Mouse (Mus musculus) liver, embryonic 13.5 days (tissue): ENCODE measurements around the gene Irf2bp1. TPM values are rescaled to one million over a fixed set of nuclear protein-coding genes. Genes with fewer than 3 reads are reported as not detected.

ENCODE experiments used
- ATAC-seq: fragments of 200-750 bp; cut with Nextera tagmentation; 2 replicates; pipeline ENCODE4 v1.8.0; 2017; ENCODE audit warnings: low read depth, mild to moderate bottlenecking, moderate number of reproducible peaks, moderate library complexity
- DNase-seq: peaks from one replicate; pipeline ENCODE4 v3.0.0; 2022
- H3K27ac ChIP-seq: fragments of 300-500 bp; sonication (generic); 2 replicates; pipeline ENCODE4 v1.5.1; 2015; ENCODE audit warnings: moderate library complexity, mild to moderate bottlenecking, inconsistent platforms
- H3K27me3 ChIP-seq: fragments of 300-500 bp; sonication (generic); 2 replicates; pipeline ENCODE4 v1.6.1; 2015; ENCODE audit warnings: mild to moderate bottlenecking, inconsistent platforms
- H3K36me3 ChIP-seq: fragments of 300-500 bp; sonication (generic); 2 replicates; pipeline ENCODE4 v1.6.1; 2015; ENCODE audit warnings: mild to moderate bottlenecking, inconsistent platforms
- H3K4me1 ChIP-seq: fragments of 300-500 bp; sonication (generic); replicated peaks from 2 replicates; pipeline ENCODE4 v1.6.1; 2015; ENCODE audit warnings: inconsistent platforms
- H3K4me2 ChIP-seq: fragments of 300-500 bp; sonication (generic); 2 replicates; pipeline ENCODE4 v1.6.1; 2015; ENCODE audit warnings: inconsistent platforms, mild to moderate bottlenecking, moderate library complexity
- H3K4me3 ChIP-seq: fragments of 300-500 bp; sonication (generic); replicated peaks from 2 replicates; pipeline ENCODE4 v1.5.1; 2015; ENCODE audit warnings: mild to moderate bottlenecking, inconsistent platforms
- H3K9ac ChIP-seq: fragments of 300-500 bp; sonication (generic); 2 replicates; pipeline ENCODE4 v1.6.1; 2015; ENCODE audit warnings: mild to moderate bottlenecking, inconsistent platforms
- H3K9me3 ChIP-seq: fragments of 300-500 bp; sonication (generic); replicated peaks from 2 replicates; pipeline ENCODE4 v1.6.1; 2016; ENCODE audit warnings: inconsistent platforms
- WGBS: fragments of 180-500 bp; shearing (Covaris S2); methylation state at CpG from one replicate; pipeline ENCODE4 v1.1.7; 2015; ENCODE audit not compliant: insufficient replicate concordance; 5-methylcytosine and 5-hydroxymethylcytosine counted together
- polyA plus RNA-seq: library from polyadenylated mRNA; unstranded; fragments of >200 nt; fragmentation: Nextera tagmentation; extraction: Ambion mirVana; gene quantifications from 2 replicates; pipeline ENCODE4 v1.2.1, GENCODE M21; 2015

The Irf2bp1 gene
- polyA plus RNA-seq, 1 experiment from 2014 or later = 9.3 TPM

DNA sequence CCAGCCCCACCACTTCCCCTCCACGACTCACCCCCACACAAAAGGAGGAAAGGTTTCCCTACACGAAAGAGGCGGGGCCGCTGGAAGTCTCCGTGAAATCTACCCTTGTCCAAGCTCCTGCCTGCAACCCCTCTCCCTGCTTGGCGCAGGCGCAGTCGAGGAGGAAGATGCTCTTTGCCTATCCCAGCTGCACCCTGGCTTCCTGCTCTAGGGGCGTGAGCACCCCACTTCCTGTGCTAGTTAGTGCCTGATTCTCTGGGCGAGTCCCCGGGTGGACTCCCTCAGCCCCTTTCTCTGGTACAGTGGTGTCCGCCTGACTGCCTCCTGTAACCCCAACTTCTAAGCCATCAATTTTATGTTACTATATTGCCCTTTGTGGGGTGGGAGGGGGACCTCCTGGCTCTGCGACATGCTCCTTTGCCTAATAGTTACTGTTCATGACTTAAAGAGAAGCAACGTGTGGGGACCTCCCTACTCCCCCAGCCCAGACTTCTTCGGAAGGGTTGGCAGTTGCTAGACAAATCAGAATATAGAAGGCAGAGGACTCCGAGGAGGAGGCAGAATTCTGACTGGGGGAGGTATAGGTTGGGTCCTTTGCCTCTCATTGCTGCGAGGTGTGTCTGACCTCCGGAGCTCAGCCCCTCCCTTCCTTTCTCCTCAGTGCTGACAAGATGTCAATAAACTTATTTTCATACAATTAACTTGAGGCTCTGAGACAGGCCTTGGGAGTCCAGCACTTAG lies 2.6 kb upstream of the Irf2bp1 start:
- peaks cover 16% of the 10 kb centered on the region for H3K36me3 ChIP-seq
- H3K27ac ChIP-seq = peak overlapping the region; percentile 91
- H3K4me3 ChIP-seq = peak overlapping the region; percentile 58
- 18% methylated on average over 18 of the region's 18 CpGs for WGBS
- H3K4me1 ChIP-seq = peaks cover 54% of the 10 kb centered on the region
- DNase-seq = peak; percentile 70
- H3K9me3 ChIP-seq = no peaks in the 10 kb centered on the region
- H3K9ac ChIP-seq = peak overlapping the region; percentile 70
- H3K27me3 ChIP-seq = no peaks in the 10 kb centered on the region
- H3K4me2 ChIP-seq = peak overlapping the region; percentile 99
- ATAC-seq = peak; percentile 18; the same call in 1 of the 2 replicates

DNA sequence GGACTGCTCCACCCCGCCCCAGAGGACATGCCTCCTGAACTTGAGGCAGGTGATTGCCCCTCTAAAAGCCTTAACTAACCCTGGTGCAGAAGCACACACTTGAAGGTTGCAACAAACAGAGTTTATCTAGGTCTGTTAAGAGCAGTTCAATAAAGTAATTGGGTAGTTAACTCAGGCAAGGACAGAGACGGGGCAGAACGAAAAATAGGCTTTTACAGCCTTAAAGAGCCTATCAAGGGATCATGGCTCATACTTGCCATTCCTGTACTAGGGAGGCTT lies 2.1 kb upstream of the Irf2bp1 start:
- peak overlapping the region; percentile 99 for H3K4me2 ChIP-seq
- peak overlapping the region; percentile 91 for H3K27ac ChIP-seq
- no peak for DNase-seq
- peaks cover 59% of the 10 kb centered on the region for H3K4me1 ChIP-seq
- 75% methylated on average over 3 of the region's 3 CpGs for WGBS
- peaks cover 17% of the 10 kb centered on the region for H3K36me3 ChIP-seq
- H3K4me3 ChIP-seq = peak overlapping the region; percentile 58
- ATAC-seq = no peak
- no peaks in the 10 kb centered on the region for H3K9me3 ChIP-seq
- H3K9ac ChIP-seq = peak overlapping the region; percentile 70
- no peaks in the 10 kb centered on the region for H3K27me3 ChIP-seq

DNA sequence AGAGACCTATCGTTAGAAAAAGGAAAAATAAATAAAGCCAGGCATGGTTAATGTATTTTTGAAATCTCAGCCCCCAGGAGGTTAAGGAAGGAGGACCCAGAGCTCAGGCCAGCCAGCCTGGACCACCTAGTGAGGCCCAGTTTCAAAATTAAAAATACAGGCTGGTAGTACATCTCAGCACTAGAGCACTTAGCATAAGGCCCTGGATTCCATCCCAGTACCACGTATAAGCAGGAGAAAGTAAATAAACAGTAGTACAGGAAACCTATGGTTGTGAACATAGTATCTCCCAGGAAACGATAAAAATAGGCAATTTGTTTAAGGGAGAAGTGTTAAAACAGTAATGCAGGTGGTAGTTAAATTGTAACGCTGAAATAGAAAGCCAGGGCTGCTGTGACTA lies 1.7 kb upstream of the Irf2bp1 start:
- H3K27ac ChIP-seq = peak overlapping the region; percentile 91
- peak overlapping the region; percentile 99 for H3K4me2 ChIP-seq
- H3K36me3 ChIP-seq = peaks cover 20% of the 10 kb centered on the region
- peak overlapping the region; percentile 59 for H3K4me3 ChIP-seq
- no peaks in the 10 kb centered on the region for H3K9me3 ChIP-seq
- 35% methylated on average over 4 of the region's 4 CpGs for WGBS
- peaks cover 62% of the 10 kb centered on the region for H3K4me1 ChIP-seq
- H3K27me3 ChIP-seq = no peaks in the 10 kb centered on the region
- DNase-seq (no peak), ATAC-seq (no peak)
- H3K9ac ChIP-seq = 0 out of 2 replicates have a peak overlapping the region, but pooled peaks have one; percentile 70

GRCm38 (mm10) chr7:19002848-19003498 lies 871 bp upstream of the Irf2bp1 start:
- Histone ChIP-seq H3K4me3 (peak overlapping the region; percentile 59), H3K36me3 (peaks cover 18% of the 10 kb centered on the region), H3K4me1 (peaks cover 69% of the 10 kb centered on the region), H3K9ac (peak overlapping the region; percentile 69), H3K27me3 (no peaks in the 10 kb centered on the region), H3K9me3 (no peaks in the 10 kb centered on the region), H3K4me2 (peak overlapping the region; percentile 99), H3K27ac (peak overlapping the region; percentile 91)
- DNase-seq (peak; percentile 76), ATAC-seq (peak; percentile 67)
- WGBS = under 1% methylated on average over 17 of the region's 17 CpGs

GRCm38 (mm10) chr7:19004631-19005079 lies 811 bp downstream of the Irf2bp1 start:
- Histone ChIP-seq H3K4me3 (peak overlapping the region; percentile 84), H3K27me3 (no peaks in the 10 kb centered on the region), H3K9ac (peak overlapping the region; percentile 90), H3K4me1 (peaks cover 78% of the 10 kb centered on the region), H3K9me3 (no peaks in the 10 kb centered on the region), H3K4me2 (peak overlapping the region; percentile 99), H3K27ac (peak overlapping the region; percentile 91), H3K36me3 (peaks cover 18% of the 10 kb centered on the region)
- 11% methylated on average over 34 of the region's 34 CpGs for whole genome bisulfite sequencing
- no peak for ATAC-seq
- no peak for DNase-seq

GRCm38 (mm10) chr7:19005417-19006121 lies 1.7 kb downstream of the Irf2bp1 start:
- H3K36me3 ChIP-seq = peaks cover 18% of the 10 kb centered on the region
- peak overlapping the region; percentile 90 for H3K9ac ChIP-seq
- no peaks in the 10 kb centered on the region for H3K9me3 ChIP-seq
- peak overlapping the region; percentile 99 for H3K4me2 ChIP-seq
- WGBS = 77% methylated on average over 34 of the region's 34 CpGs
- DNase-seq (no peak), ATAC-seq (no peak)
- no peaks in the 10 kb centered on the region for H3K27me3 ChIP-seq
- peak overlapping the region; percentile 84 for H3K4me3 ChIP-seq
- H3K27ac ChIP-seq = no peak overlapping the region
- H3K4me1 ChIP-seq = peaks cover 77% of the 10 kb centered on the region

GRCm38 (mm10) chr7:19006476-19006875 lies 2.6 kb downstream of the Irf2bp1 start:
- Histone ChIP-seq H3K9ac (0 out of 2 replicates have a peak overlapping the region, but pooled peaks have one; percentile 9), H3K27me3 (no peaks in the 10 kb centered on the region), H3K36me3 (peaks cover 18% of the 10 kb centered on the region), H3K9me3 (no peaks in the 10 kb centered on the region), H3K4me2 (peak overlapping the region; percentile 99), H3K4me1 (peaks cover 72% of the 10 kb centered on the region), H3K27ac (peak overlapping the region; percentile 48; the same call in 1 of the 2 replicates), H3K4me3 (peak overlapping the region; percentile 84)
- WGBS = 4% methylated on average over 12 of the region's 12 CpGs
- ATAC-seq (no peak), DNase-seq (peak; percentile 70)

DNA sequence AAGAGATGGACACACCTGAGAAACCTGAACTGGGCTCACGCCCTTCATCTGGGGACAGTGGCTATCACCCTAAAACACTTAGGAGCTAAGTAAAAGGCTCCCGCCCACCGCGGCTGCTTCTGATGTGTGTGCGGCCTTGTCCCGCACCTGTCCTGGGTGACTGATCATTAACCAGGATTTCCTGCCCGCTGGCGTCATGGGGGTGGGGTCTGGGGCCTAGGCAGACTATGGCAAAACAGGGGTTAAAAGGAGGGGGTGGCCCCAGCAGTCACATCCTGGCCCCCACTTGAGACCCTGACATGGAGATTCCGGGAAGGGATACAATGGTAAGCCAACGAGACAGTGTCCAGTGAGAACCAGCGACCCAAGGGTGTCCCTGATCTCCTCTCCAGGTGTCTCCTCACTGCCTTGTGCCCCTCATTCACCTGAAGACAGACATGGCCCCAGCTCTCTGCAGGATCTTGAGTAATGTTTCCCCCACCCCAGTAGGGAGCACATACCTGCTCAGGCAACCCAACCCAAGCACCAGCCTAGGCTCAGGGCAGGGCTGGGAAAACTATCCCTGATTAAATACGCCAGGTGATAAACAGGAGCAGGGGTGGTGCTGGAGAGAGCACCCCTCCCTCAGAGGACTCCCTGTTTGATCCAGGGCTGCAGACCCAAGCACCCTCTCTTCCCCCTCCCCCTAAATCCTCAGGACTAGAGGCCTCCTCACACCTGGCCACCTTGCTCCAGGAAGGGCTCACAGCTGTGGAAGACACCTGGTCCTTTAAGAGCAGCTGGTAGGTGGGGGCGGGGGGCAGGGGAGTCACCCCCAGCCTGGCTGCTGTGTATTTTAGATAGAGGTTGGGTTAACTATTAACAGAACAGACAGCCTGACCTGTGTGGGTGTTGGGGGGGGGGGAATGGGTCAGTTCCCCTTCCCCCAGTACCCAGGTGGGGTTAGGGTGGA lies 3.5 kb downstream of the Irf2bp1 start:
- peaks cover 72% of the 10 kb centered on the region for H3K4me1 ChIP-seq
- H3K27me3 ChIP-seq = 0 out of 2 replicates have a peak, but pooled peaks cover 2% of the 10 kb centered on the region
- H3K4me2 ChIP-seq = peak overlapping the region; percentile 99
- H3K9ac ChIP-seq = 0 out of 2 replicates have a peak overlapping the region, but pooled peaks have one; percentile 7
- WGBS = 67% methylated on average over 13 of the region's 13 CpGs
- H3K27ac ChIP-seq = peak overlapping the region; percentile 63
- no peak for DNase-seq
- H3K4me3 ChIP-seq = 0 out of 2 replicates have a peak overlapping the region, but pooled peaks have one; percentile 21
- peaks cover 18% of the 10 kb centered on the region for H3K36me3 ChIP-seq
- no peaks in the 10 kb centered on the region for H3K9me3 ChIP-seq
- ATAC-seq = peak; percentile 4

DNA sequence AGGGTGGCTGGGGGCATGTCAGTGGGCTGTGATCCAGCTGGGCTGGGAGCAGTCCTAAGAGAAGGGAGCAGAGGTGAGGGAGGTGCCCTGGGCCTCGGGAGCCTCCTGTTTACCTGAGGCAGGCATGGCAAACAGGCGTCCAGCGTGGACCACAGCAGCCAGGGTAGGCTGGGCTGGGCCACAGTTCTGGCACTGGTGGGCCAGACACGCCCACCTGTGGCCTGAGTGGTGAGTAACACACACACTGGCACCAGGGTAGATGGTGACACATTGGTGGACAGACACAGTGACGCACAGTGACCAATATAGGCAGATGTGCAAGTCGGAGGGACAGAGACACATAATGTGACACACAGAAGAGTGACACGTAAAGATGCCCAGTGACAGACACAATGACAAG lies 6.7 kb downstream of the Irf2bp1 start:
- H3K27ac ChIP-seq = peak overlapping the region; percentile 34
- H3K36me3 ChIP-seq = peaks cover 20% of the 10 kb centered on the region
- DNase-seq (no peak), ATAC-seq (peak; percentile 3; the same call in 1 of the 2 replicates)
- 63% methylated on average over 7 of the region's 7 CpGs for WGBS
- H3K4me1 ChIP-seq = peaks cover 58% of the 10 kb centered on the region
- no peak overlapping the region for H3K4me3 ChIP-seq
- H3K9me3 ChIP-seq = no peaks in the 10 kb centered on the region
- H3K4me2 ChIP-seq = no peak overlapping the region
- H3K9ac ChIP-seq = no peak overlapping the region
- H3K27me3 ChIP-seq = peaks cover 15% of the 10 kb centered on the region; the same call in 1 of the 2 replicates

DNA sequence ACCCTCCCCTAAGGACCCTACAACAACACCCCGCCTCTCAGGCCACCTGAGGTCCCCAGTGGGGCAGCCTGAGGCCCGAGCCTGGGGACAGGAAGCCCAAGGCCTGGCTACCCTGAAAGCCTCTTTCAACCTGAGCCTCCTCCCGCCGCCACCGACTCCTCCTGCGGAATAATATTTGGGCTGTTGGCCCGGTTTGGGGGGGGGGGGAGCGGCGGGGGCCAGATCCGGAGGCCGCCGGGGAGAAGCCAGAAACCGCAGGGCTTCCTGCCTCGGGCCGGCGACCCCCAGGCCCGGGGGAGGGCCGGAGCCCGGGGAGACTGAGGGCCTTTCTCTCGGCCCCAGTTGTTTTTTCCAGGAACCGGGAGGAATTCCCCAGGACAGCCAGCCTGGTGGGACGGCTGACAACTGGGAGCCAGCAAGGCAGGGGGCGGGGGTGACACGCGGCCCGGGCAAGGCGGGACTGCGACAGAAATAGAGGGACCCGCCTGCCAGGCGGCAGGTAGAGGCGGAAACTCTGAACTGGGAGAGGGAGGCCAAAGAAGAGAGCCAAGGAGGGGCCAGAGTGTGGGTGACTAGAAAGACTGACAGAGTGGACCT lies 8.3 kb downstream of the Irf2bp1 start:
- WGBS = 3% methylated on average over 31 of the region's 31 CpGs
- Histone ChIP-seq H3K4me3 (peak overlapping the region; percentile 38), H3K36me3 (peaks cover 10% of the 10 kb centered on the region), H3K9me3 (no peaks in the 10 kb centered on the region), H3K9ac (peak overlapping the region; percentile 62), H3K27ac (peak overlapping the region; percentile 78), H3K27me3 (peaks cover 15% of the 10 kb centered on the region; the same call in 1 of the 2 replicates), H3K4me1 (peaks cover 43% of the 10 kb centered on the region), H3K4me2 (peak overlapping the region; percentile 60)
- DNase-seq (no peak), ATAC-seq (peak; percentile 34)
